Mouse (Mus musculus): ENCODE measurements around the gene Calcoco1.

DNA sequence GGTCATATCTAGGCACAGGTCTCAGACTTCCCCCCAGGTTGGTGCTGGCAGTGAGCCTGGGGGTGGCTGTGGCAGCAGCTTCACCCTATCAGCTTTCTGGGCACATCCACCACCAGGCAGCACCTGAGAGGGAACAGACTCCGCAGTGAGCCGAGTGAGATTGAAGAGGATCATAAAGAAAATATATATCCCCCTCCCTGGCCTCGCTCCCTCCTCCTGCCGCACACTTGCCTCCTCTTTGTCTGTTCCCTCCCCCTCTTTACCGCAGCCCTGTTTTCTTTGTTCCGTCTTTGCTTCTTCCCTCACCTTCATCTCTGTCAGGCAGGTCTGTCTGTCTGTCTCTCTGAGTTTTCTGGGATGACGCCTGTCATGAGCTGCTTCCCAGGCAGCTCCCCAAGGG is 32.4 kb upstream of the Calcoco1 start:
- TF ChIP-seq CTCF (conservative IDR thresholded peaks at IDR 0.05; ENCODE audit: insufficient read depth, insufficient read length, low read depth, low read length) (no peak), POLR2A (IDR thresholded peaks at IDR 0.05; ENCODE audit: low read depth, low read length) (no peak)

Measured in kidney, adult 2 months (tissue).